Mouse (Mus musculus): ENCODE results near the gene Pacrg.

GRCm38 (mm10) chr17:10533461-10533860 is 306.6 kb downstream of the Pacrg start:
- no peak for TF ChIP-seq CTCF (IDR thresholded peaks at IDR 0.05; ENCODE audit: control insufficient read depth, insufficient read depth, insufficient replicate concordance, low read depth, low read length)
- no peak for TF ChIP-seq POLR2A (IDR thresholded peaks at IDR 0.05; ENCODE audit: control insufficient read depth, low read depth, low read length)
